23 mouse cellular contexts compared by ENCODE assay signal in genomic region chr15:97868985-97869384, GRCm38 (mm10). TPM values are rescaled to one million over a fixed set of nuclear protein-coding genes. Genes with fewer than 3 reads are reported as not detected.
"Had no signal": no experiment of that assay in that cellular context is flagged by ENCODE, and none has a peak within 500 bp of the region (broad histone marks: within the 10 kb centered on the region; RNA-seq: fewer than 3 reads in every experiment).

No protein-coding gene starts in this region.

- H3K27me3 ChIP-seq: limb, embryonic 13.5 days; liver, embryonic 12.5 days; liver, embryonic 15.5 days; lung, embryonic 15.5 days; midbrain, embryonic 13.5 days; neural tube, embryonic 13.5 days had no signal

- H3K36me3 ChIP-seq: limb, embryonic 10.5 days; limb, embryonic 13.5 days; liver, embryonic 15.5 days; lung, embryonic 15.5 days; midbrain, embryonic 10.5 days; midbrain, embryonic 13.5 days; neural tube, embryonic 13.5 days had no signal

- H3K4me1 ChIP-seq: limb, embryonic 10.5 days; limb, embryonic 13.5 days; midbrain, embryonic 13.5 days; neural tube, embryonic 13.5 days had no signal

- DNase-seq: kidney, postnatal 25 days; layer of hippocampus, adult 9-11 months; liver; lung, adult 18-20 months; lung, postnatal 14 days; lung, postnatal 4 days; retina, postnatal 1 day; thymus, adult 18-20 months; thymus, postnatal 36 days had no signal

- H3K27ac ChIP-seq: kidney, postnatal 0 days; layer of hippocampus, adult 2 months; limb, embryonic 10.5 days; limb, embryonic 13.5 days; liver, embryonic 12.5 days; liver, embryonic 15.5 days; lung, embryonic 15.5 days; midbrain, embryonic 10.5 days; midbrain, embryonic 13.5 days; neural tube, embryonic 13.5 days had no signal

- H3K9ac ChIP-seq: limb, embryonic 13.5 days; liver, embryonic 12.5 days; liver, embryonic 15.5 days; lung, embryonic 15.5 days; midbrain, embryonic 13.5 days; neural tube, embryonic 13.5 days had no signal

- ATAC-seq: liver, embryonic 12.5 days; midbrain, embryonic 13.5 days; midbrain, embryonic 16.5 days had no signal

- H3K4me2 ChIP-seq: limb, embryonic 13.5 days; liver, embryonic 12.5 days; liver, embryonic 15.5 days; lung, embryonic 15.5 days; midbrain, embryonic 13.5 days; neural tube, embryonic 13.5 days had no signal

- H3K9me3 ChIP-seq: limb, embryonic 10.5 days; limb, embryonic 13.5 days; liver, embryonic 15.5 days; midbrain, embryonic 13.5 days had no signal

- H3K4me3 ChIP-seq: layer of hippocampus, adult 2 months; limb, embryonic 10.5 days; limb, embryonic 13.5 days; liver, embryonic 12.5 days; liver, embryonic 15.5 days; lung, embryonic 15.5 days; megakaryocyte, embryonic 14.5 days; midbrain, embryonic 10.5 days; midbrain, embryonic 13.5 days; myocyte; neural tube, embryonic 13.5 days had no signal

RNA-seq across cellular contexts. Expression of gene Vdr, which starts 41.4 kb away (rescaled TPM):
- total RNA-seq: monocyte, adult 5-6 weeks had no signal
- polyA plus RNA-seq: midbrain, embryonic 13.5 days had no signal
